Comparison of ENCODE assay signal across 9 mouse cellular contexts in the genomic region with DNA sequence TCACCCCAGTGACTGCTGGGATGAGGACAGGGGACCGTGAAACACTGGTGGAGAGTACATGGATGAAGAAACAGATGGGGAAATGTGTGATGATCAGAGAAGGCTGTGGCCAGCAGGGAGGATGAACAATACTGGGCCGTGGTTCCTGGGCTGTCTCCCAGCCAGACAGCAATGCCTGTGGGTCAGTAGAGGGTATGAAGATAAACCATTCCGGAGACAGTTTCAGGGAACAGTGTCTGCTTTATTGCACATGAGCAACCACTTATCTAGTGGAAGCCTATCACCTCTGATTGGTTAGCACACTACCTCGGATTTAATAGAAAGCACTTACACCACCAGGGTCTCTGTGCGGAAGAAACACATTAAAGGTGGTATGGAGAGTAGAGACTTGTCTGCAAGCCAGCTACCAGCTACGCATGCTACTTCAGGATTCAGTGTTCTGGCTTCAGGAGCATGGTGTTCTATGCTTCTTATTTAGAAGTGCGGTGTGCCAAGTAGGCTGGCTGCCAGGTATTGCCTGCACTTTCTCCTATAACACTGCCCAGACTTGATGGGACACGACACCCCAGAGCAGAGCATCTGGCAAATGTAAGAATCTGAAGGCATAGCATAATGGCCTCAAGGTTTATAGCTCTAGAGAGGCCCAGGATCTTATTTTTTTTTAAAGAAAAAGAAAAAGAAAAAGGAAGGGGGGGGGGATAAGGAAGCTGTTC.
DNase-seq lines count a peak whose midpoint lies in the region; ATAC-seq and TF ChIP-seq lines count a peak whose summit lies in the region.
"Had no signal": no experiment of that assay in that cellular context is flagged by ENCODE, and none has a peak within 500 bp of the region (broad histone marks: within the 10 kb centered on the region; RNA-seq: fewer than 3 reads in every experiment).

No protein-coding gene starts in this region.

- no peaks in the 10 kb centered on the region for H3K4me1 ChIP-seq in heart, embryonic 11.5 days (ENCODE audit: control insufficient read depth, insufficient read depth, low read length)
- no peaks in the 10 kb centered on the region for H3K4me1 ChIP-seq in midbrain, postnatal 0 days (ENCODE audit: insufficient read depth, low read length)
- H3K4me1 ChIP-seq in midbrain, embryonic 15.5 days, result no peaks in the 10 kb centered on the region
- H3K4me1 ChIP-seq in heart, embryonic 13.5 days, result peaks cover 21% of the 10 kb centered on the region

- no peak overlapping the region for H3K9ac ChIP-seq in heart, embryonic 11.5 days (ENCODE audit: low read depth, low read length)
- H3K9ac ChIP-seq in midbrain, postnatal 0 days (replicated peaks; ENCODE audit: low read length, poor library complexity, severe bottlenecking), result no peak overlapping the region
- H3K9ac ChIP-seq in midbrain, embryonic 15.5 days, result no peak overlapping the region
- no peak overlapping the region for H3K9ac ChIP-seq in heart, embryonic 13.5 days

- H3K27ac ChIP-seq in heart, embryonic 11.5 days (ENCODE audit: low read depth, low read length), result no peak overlapping the region
- no peak overlapping the region for H3K27ac ChIP-seq in midbrain, postnatal 0 days (ENCODE audit: low read depth, low read length)
- H3K27ac ChIP-seq in midbrain, embryonic 15.5 days, result no peak overlapping the region
- H3K27ac ChIP-seq in heart, embryonic 13.5 days (replicated peaks), result peak overlapping the region; percentile 68

- no peaks in the 10 kb centered on the region for H3K36me3 ChIP-seq in heart, embryonic 11.5 days (ENCODE audit: control insufficient read depth, insufficient read depth, low read length)
- no peaks in the 10 kb centered on the region for H3K36me3 ChIP-seq in midbrain, postnatal 0 days (ENCODE audit: insufficient read depth, low read length)
- H3K36me3 ChIP-seq in midbrain, embryonic 15.5 days (replicated peaks), result no peaks in the 10 kb centered on the region
- H3K36me3 ChIP-seq in heart, embryonic 13.5 days, result no peaks in the 10 kb centered on the region

- no peak for TF ChIP-seq CTCF in midbrain, postnatal 0 days (IDR thresholded peaks at IDR 0.05)

- H3K9me3 ChIP-seq in heart, embryonic 11.5 days (replicated peaks; ENCODE audit: control insufficient read depth, low read length), result peaks cover 3% of the 10 kb centered on the region; the same call in 1 of the 2 replicates
- no peaks in the 10 kb centered on the region for H3K9me3 ChIP-seq in midbrain, postnatal 0 days (ENCODE audit: low read length)
- H3K9me3 ChIP-seq in midbrain, embryonic 15.5 days, result no peaks in the 10 kb centered on the region
- peaks cover 8% of the 10 kb centered on the region; the same call in 1 of the 2 replicates for H3K9me3 ChIP-seq in heart, embryonic 13.5 days

- WGBS in heart, embryonic 11.5 days (ENCODE audit: insufficient replicate concordance), result 68% methylated on average over 8 of the region's 8 CpGs
- 87% methylated on average over 8 of the region's 8 CpGs for WGBS in midbrain, postnatal 0 days
- WGBS in midbrain, embryonic 15.5 days, result 92% methylated on average over 8 of the region's 8 CpGs
- WGBS in heart, embryonic 13.5 days, result 49% methylated on average over 8 of the region's 8 CpGs

- no peaks in the 10 kb centered on the region for H3K27me3 ChIP-seq in heart, embryonic 11.5 days (ENCODE audit: control insufficient read depth, insufficient read depth, low read length)
- H3K27me3 ChIP-seq in midbrain, postnatal 0 days (ENCODE audit: insufficient read depth, low read length), result no peaks in the 10 kb centered on the region
- H3K27me3 ChIP-seq in midbrain, embryonic 15.5 days (replicated peaks), result no peaks in the 10 kb centered on the region
- H3K27me3 ChIP-seq in heart, embryonic 13.5 days (replicated peaks), result no peaks in the 10 kb centered on the region

- H3K4me3 ChIP-seq in heart, embryonic 11.5 days (ENCODE audit: low read depth, low read length), result no peak overlapping the region
- no peak overlapping the region for H3K4me3 ChIP-seq in midbrain, postnatal 0 days (ENCODE audit: low read depth, low read length)
- no peak overlapping the region for H3K4me3 ChIP-seq in midbrain, embryonic 15.5 days
- H3K4me3 ChIP-seq in heart, embryonic 13.5 days, result no peak overlapping the region

- H3K4me2 ChIP-seq in heart, embryonic 11.5 days, result no peak overlapping the region
- no peak overlapping the region for H3K4me2 ChIP-seq in midbrain, postnatal 0 days (ENCODE audit: low read depth, low read length, poor library complexity, severe bottlenecking)
- H3K4me2 ChIP-seq in midbrain, embryonic 15.5 days, result no peak overlapping the region
- H3K4me2 ChIP-seq in heart, embryonic 13.5 days, result no peak overlapping the region

- DNase-seq in heart, adult 11 months, result peak; percentile 96
- DNase-seq in midbrain, postnatal 0 days (ENCODE audit: low spot score), result peak; percentile 42
- DNase-seq in testis, postnatal 10 days (ENCODE audit: low spot score), result peak; percentile 53
- no peak for DNase-seq in right cerebral cortex, postnatal 25 days
- DNase-seq: gastrocnemius, postnatal 25 days; thymus, postnatal 25 days had no signal

- ATAC-seq in heart, embryonic 11.5 days (replicated peaks; ENCODE audit: insufficient number of reproducible peaks, low FRiP score, low TSS enrichment), result no peak
- no peak for ATAC-seq in midbrain, postnatal 0 days (ENCODE audit: low FRiP score)
- no peak for ATAC-seq in midbrain, embryonic 15.5 days (replicated peaks)
- no peak; the same call in 1 of the 2 replicates for ATAC-seq in heart, embryonic 13.5 days (ENCODE audit: extremely low read depth, insufficient number of reproducible peaks, low FRiP score, low TSS enrichment)
